Mouse (Mus musculus) common myeloid progenitor, adult 5-6 weeks (primary cell): ENCODE measurements around the gene Prss35. TPM values are rescaled to one million over a fixed set of nuclear protein-coding genes. Genes with fewer than 3 reads are reported as not detected.

Experiments used
- ATAC-seq: replicated peaks from 2 replicates; pipeline ENCODE4 v1.8.0; 2016; ENCODE audit warnings: low read depth, mild to moderate bottlenecking, moderate TSS enrichment, inconsistent platforms; ENCODE audit not compliant: poor library complexity, severe bottlenecking
- total RNA-seq: library from RNA; stranded (forward); fragments of 200-1000, 187-1606 nt; gene quantifications from 2 replicates; pipeline ENCODE4 v1.2.3, GENCODE M21; 2017

Gene Prss35
- total RNA-seq, 1 experiment from 2014 or later, result not detected

- no peak for ATAC-seq
Observed at GRCm38 (mm10) chr9:86795236-86795635, 51.8 kb downstream of the Prss35 start.

GRCm38 (mm10) chr9:86797553-86797952 lies 54.1 kb downstream of the Prss35 start:
- ATAC-seq, result no peak

- no peak for ATAC-seq
Observed at GRCm38 (mm10) chr9:86798129-86798528, 54.7 kb downstream of the Prss35 start.

- no peak for ATAC-seq
Observed at GRCm38 (mm10) chr9:86798686-86799085, 55.2 kb downstream of the Prss35 start.

- ATAC-seq, result no peak
Observed at GRCm38 (mm10) chr9:86799099-86799498, 55.6 kb downstream of the Prss35 start.

- peak; percentile 66; the same call in 1 of the 2 replicates for ATAC-seq
Observed at GRCm38 (mm10) chr9:86800600-86801163, 57.2 kb downstream of the Prss35 start.

Other genes with a start within 250 kb of the Prss35 start
- 17.1 and 17.7 TPM in 2 replicates for gene Pgm3, start 171.8 kb upstream of the Prss35 start, total RNA-seq
- 2.7 and 4.8 TPM in 2 replicates for gene Rwdd2a, start 171.7 kb upstream of the Prss35 start, total RNA-seq
- gene Me1, start 47.7 kb upstream of the Prss35 start, total RNA-seq, result 0.14 TPM in 1 of 2 replicates, not detected in the other
- not detected in 2 replicates for gene Snap91, start 137.0 kb downstream of the Prss35 start, total RNA-seq